Mouse (Mus musculus) limb, embryonic 11.5 days (tissue): Measurements from ENCODE around the gene Cstf3. TPM values are rescaled to one million over a fixed set of nuclear protein-coding genes. Genes with fewer than 3 reads are reported as not detected.

Experiments
- ATAC-seq: fragments of 200-750 bp; cut with Nextera tagmentation; 2 replicates; pipeline ENCODE4 v1.8.0; 2017; ENCODE audit warnings: low read depth; ENCODE audit not compliant: insufficient number of reproducible peaks, low FRiP score, low TSS enrichment
- DNase-seq: peaks from one replicate; pipeline ENCODE4 v3.0.0-alpha.2; 2015; ENCODE audit warnings: low spot score
- H3K27ac ChIP-seq: fragments of 300-500 bp; sonication (generic); replicated peaks from 2 replicates; pipeline ENCODE4 v1.5.1; 2014; ENCODE audit warnings: low read depth, mild to moderate bottlenecking, low read length
- H3K27me3 ChIP-seq: fragments of 300-500 bp; sonication (generic); 2 replicates; pipeline ENCODE4 v1.6.1; 2014; ENCODE audit warnings: mild to moderate bottlenecking, low read length, mixed read lengths; ENCODE audit not compliant: control insufficient read depth, insufficient read depth
- H3K36me3 ChIP-seq: fragments of 300-500 bp; sonication (generic); 2 replicates; pipeline ENCODE4 v1.6.1; 2014; ENCODE audit warnings: mild to moderate bottlenecking, low read length, moderate library complexity, mixed read lengths; ENCODE audit not compliant: control insufficient read depth, insufficient read depth
- H3K4me1 ChIP-seq: fragments of 300-500 bp; sonication (generic); 2 replicates; pipeline ENCODE4 v1.6.1; 2014; ENCODE audit warnings: low read length, mixed read lengths; ENCODE audit not compliant: control insufficient read depth, insufficient read depth
- H3K4me2 ChIP-seq: fragments of 300-500 bp; sonication (generic); 2 replicates; pipeline ENCODE4 v1.6.1; 2014; ENCODE audit warnings: low read depth, mild to moderate bottlenecking, moderate library complexity; ENCODE audit not compliant: severe bottlenecking
- H3K4me3 ChIP-seq: fragments of 300-500 bp; sonication (generic); 2 replicates; pipeline ENCODE4 v1.5.1; 2014; ENCODE audit warnings: low read depth, low read length
- H3K9ac ChIP-seq: fragments of 300-500 bp; sonication (generic); 2 replicates; pipeline ENCODE4 v1.6.1; 2014; ENCODE audit warnings: mild to moderate bottlenecking, low read length
- H3K9me3 ChIP-seq: fragments of 300-500 bp; sonication (generic); 2 replicates; pipeline ENCODE4 v1.6.1; 2016; ENCODE audit warnings: low read length; ENCODE audit not compliant: control insufficient read depth
- WGBS: fragments of 180-500 bp; shearing (Covaris S2); extraction: QIAGEN DNeasy Blood & Tissue Kit; methylation state at CpG from one replicate; pipeline ENCODE4 v1.1.7; 2014; 5-methylcytosine and 5-hydroxymethylcytosine counted together
- polyA plus RNA-seq: library from polyadenylated mRNA; unstranded; fragments of >200 nt; fragmentation: Nextera tagmentation; extraction: Ambion mirVana; gene quantifications from 2 replicates; pipeline ENCODE4 v1.2.1, GENCODE M21; 2014

Cstf3 gene
- polyA plus RNA-seq, 1 experiment from 2014 or later, result 87.9 TPM

DNA sequence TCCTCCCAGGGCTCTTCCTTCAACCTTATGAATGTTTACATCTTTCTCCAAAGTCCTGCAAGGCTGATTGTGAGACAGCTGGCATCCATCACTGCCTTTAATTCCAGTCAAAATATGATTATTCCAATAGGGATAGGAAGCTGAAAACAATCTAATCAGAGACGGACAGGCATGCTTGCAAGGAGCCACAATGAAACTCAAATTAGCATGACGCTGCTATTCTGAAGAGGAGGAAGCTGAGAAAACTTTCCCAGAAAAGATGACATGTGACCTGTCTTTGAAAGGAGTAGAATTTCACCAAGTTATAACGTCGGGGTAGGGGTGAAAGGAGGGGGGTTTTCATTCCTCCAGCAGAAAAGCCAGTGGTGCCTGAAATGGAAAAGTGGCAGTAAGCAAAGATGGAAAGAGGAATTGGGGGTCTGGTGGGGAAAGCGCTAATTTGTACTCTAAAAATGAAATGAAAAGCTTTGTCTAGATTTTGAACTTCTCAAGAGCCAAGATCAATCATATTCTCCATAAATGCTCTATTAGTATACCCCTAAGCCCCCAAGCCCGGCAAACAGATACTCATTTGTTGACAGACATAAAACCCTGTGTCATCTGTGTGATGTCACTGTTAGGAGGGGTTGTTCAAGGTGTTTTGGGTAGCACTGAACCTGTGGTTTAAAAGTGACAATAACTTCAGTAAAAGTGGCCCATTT, 120.5 kb downstream of the Cstf3 start:
- H3K27ac ChIP-seq, result no peak overlapping the region
- H3K27me3 ChIP-seq, result no peaks in the 10 kb centered on the region
- WGBS, result 42% methylated on average over 6 of the region's 6 CpGs
- H3K9ac ChIP-seq, result no peak overlapping the region
- H3K4me1 ChIP-seq, result no peaks in the 10 kb centered on the region
- DNase-seq (no peak), ATAC-seq (no peak)
- peak overlapping the region; percentile 61 for H3K4me2 ChIP-seq
- H3K9me3 ChIP-seq, result no peaks in the 10 kb centered on the region
- H3K36me3 ChIP-seq, result no peaks in the 10 kb centered on the region
- peak overlapping the region; percentile 60 for H3K4me3 ChIP-seq

DNA sequence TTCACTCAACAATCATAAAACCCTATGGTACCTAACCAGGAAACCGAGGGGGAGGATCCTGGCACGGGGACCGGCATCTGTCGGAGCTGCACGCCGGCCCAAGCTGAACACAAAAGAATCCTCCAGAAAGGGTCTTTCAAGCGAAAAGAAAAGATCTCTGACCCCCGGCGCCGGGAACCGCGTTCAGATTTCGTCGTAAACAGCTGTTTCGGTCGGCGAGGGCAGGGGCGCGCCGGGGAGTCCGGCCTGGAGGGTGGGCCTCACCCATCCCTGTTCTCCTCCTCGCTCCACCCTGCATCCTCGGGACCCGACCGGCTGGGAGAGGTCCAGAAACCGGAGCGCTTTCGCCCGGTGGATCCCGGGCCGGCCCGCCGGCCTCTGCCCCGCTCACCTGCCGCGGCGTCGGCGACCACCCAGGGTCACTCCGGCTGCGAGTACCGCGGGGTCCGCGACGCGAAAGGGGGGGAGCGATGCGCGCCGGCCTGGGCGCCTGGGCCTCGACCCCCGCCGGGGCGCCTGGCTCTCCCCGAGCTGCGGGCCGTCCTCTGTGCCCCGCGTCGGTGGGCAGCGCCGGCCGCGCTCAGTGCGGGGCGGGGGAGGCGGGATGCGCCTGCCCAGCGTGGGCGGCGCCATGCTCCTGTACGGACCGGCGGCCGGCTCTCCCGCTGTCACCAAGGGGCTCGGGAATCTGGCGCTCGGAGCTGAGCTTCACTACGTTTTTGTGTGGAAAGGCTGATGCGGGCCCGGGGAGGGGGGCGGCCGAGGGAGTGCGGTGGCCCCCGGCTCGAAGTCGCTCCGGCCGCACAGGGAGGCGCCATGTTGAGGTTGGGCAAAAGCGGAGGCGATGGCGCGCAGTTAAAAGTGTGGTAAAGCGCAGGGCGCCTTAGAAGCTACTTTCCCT, 121.5 kb downstream of the Cstf3 start, which contains the start of gene Tcp11l1:
TSS of gene Tcp11l1 (minus strand) at position 585 of the 901 bp plus-strand sequence.
- ATAC-seq (peak; percentile 90), DNase-seq (peak; percentile 79)
- WGBS, result under 1% methylated on average over 90 of the region's 99 CpGs
- Histone ChIP-seq H3K9me3 (no peaks in the 10 kb centered on the region), H3K36me3 (no peaks in the 10 kb centered on the region), H3K4me3 (peak within 1 kb of the TSS; percentile 60), H3K4me1 (no peaks in the 10 kb centered on the region), H3K27ac (peak within 1 kb of the TSS; percentile 57; the same call in 1 of the 2 replicates), H3K4me2 (peak within 1 kb of the TSS; percentile 61), H3K27me3 (no peaks in the 10 kb centered on the region), H3K9ac (peak within 1 kb of the TSS; percentile 77)

DNA sequence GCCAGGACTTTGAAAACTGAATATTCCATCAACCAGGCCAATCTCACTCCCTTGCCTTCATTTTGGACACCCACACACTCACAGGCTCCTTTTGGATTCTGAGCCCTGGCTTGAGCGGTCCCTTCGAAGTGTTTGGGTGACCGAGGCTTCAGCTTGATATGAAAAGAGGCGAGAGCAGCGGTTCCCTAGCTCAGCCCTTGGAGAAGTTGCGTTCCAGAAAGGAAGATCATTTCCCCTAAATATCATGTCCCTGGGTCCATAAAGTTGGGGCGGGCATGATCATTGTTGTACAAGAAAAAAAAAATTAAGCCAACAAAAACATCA, 122.1 kb downstream of the Cstf3 start:
- H3K27ac ChIP-seq, result no peak overlapping the region
- peak overlapping the region; percentile 77 for H3K9ac ChIP-seq
- WGBS, result 5% methylated on average over 7 of the region's 7 CpGs
- H3K4me2 ChIP-seq, result peak overlapping the region; percentile 61
- H3K4me3 ChIP-seq, result peak overlapping the region; percentile 60
- no peak for DNase-seq
- no peaks in the 10 kb centered on the region for H3K9me3 ChIP-seq
- H3K36me3 ChIP-seq, result no peaks in the 10 kb centered on the region
- H3K27me3 ChIP-seq, result no peaks in the 10 kb centered on the region
- H3K4me1 ChIP-seq, result no peaks in the 10 kb centered on the region
- ATAC-seq, result no peak

DNA sequence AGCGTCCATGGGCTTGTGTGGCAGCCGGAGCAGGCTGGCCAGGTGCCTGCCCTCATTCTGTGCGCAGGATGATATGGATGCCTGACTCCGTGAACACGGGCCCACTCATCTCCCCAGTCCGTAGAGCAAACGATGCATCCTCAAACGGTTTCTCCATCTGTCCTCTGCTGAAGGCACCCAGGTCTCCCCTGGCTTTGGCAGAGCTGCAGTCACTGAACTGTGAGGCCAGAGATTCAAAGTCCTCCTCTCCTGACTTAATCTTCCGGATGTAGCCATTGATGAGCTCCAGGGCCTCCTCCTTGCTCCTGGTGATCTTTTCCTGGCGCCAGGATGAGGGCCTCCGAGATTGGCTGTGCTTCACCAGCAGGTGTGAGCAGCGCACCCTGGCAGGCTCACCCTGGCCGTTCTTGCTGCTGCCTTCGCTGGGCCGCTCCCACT, 124.0 kb downstream of the Cstf3 start:
- no peak overlapping the region for H3K27ac ChIP-seq
- H3K36me3 ChIP-seq, result no peaks in the 10 kb centered on the region
- H3K4me1 ChIP-seq, result no peaks in the 10 kb centered on the region
- H3K4me3 ChIP-seq, result no peak overlapping the region
- H3K9me3 ChIP-seq, result no peaks in the 10 kb centered on the region
- no peak overlapping the region for H3K9ac ChIP-seq
- no peak overlapping the region for H3K4me2 ChIP-seq
- no peaks in the 10 kb centered on the region for H3K27me3 ChIP-seq
- ATAC-seq (no peak), DNase-seq (no peak)
- 36% methylated on average over 15 of the region's 15 CpGs for WGBS

Other genes starting within 250 kb of the Cstf3 start
- gene D430041D05Rik, start 179.5 kb upstream of the Cstf3 start, polyA plus RNA-seq, result 0.97 and 1.1 TPM in 2 replicates
- gene Hipk3, start 96.1 kb upstream of the Cstf3 start, polyA plus RNA-seq, result 13.5 and 14.2 TPM in 2 replicates
- 63.2 and 64.8 TPM in 2 replicates for gene Tcp11l1, start 121.6 kb downstream of the Cstf3 start, polyA plus RNA-seq
- not detected in 2 replicates for gene Pin1rt1, start 125.9 kb downstream of the Cstf3 start, polyA plus RNA-seq
- 4.1 and 4.9 TPM in 2 replicates for gene Depdc7, start 152.4 kb downstream of the Cstf3 start, polyA plus RNA-seq
- 19.2 and 19.7 TPM in 2 replicates for gene Qser1, start 226.2 kb downstream of the Cstf3 start, polyA plus RNA-seq